Mouse (Mus musculus): ENCODE measurements around the gene Kcnk5. TPM values are rescaled to one million over a fixed set of nuclear protein-coding genes. Genes with fewer than 3 reads are reported as not detected.
A peak's percentile ranks its signal among the peaks of the same experiment; 100 is the strongest.

Kcnk5 gene
- total RNA-seq, 2 experiments from 2014 or later = 0.42 to 0.57 TPM

DNA sequence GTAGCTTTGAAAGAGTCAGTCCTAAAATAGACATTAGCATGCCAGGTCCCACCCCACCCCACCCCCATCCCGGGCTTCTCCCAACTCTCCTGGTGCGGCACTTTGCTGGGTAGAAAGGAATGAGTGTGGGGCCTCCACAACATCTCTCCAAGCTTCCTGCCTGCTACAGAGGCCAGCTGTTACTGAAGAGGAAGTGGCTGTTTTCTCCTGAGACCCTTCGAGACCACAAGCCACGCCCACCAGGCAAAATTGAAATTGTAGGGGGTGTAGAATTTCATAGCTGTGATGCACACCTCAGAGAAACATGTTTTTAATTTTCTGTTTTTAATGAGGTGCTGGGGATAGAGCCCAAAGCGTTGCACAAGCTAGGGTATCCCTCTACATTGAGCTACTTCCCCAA, 60.7 kb downstream of the Kcnk5 start:
- DNase-seq (ENCODE audit: extremely low spot score in 1 of 2, low spot score in 1 of 2) = no peak

DNA sequence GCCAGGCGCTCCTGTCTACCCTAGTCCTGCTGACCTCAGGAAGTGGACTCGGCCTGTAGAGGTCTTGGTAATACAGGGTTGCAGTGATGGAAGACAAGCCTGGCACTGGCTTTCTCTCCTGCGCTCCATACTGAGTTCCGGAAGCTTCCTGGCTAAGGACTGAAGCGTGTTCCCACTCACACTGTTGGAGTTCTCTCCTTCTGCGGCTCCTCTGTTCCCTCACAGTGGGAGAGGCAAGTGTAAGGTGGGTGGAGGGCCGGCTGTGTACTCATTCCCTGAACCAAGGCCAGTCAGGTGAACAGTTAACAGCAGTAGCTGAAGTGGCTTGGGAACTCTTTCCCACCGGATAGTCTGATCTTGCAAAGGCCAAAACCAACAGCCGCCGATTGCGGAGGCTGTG, 61.6 kb downstream of the Kcnk5 start:
- DNase-seq (ENCODE audit: extremely low spot score in 1 of 2, low spot score in 1 of 2) = no peak

DNA sequence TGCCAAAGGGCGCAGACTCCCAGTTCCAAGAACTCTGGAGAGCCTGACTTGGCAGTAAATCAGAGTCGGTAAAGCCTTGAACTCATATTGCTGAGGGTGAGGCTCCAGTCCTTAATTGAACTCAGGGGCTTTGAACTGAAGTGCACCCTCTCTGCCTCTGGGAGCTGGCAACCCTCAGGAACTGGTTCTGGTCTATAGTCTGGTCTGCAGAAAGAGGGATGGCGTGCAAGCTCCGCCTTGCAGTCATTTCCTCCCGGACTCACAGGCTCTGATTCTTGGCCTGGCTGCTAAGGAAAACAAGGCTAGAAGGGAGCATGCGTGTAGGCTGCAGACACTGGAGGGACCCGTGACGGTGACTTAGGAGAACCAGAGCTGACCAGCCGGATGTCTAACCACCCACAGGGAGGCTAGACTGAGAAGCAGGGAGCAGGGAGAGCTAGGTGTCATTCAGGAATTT, 65.4 kb downstream of the Kcnk5 start:
- no peak for DNase-seq (ENCODE audit: extremely low spot score in 1 of 2, low spot score in 1 of 2)

DNA sequence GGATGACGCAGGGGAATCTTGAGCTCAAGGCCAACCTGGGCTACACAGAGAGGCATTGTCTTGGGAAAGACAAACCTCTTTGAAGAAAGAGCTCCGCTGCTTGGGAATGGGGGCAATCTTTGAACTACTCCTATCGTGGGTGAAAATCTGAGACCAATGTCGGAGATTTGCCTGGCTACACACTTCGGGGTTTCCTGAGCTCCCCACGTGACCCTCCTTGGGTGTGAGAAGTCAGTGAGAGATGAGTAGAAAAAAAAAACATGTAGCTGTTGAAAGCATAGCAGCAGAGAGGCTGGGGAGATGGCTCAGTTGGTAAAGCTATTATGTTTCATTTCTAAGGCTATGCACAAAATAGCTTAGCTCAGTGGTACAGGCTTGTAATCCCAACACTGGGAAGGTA, 66.7 kb downstream of the Kcnk5 start:
- no peak for DNase-seq (ENCODE audit: extremely low spot score in 1 of 2, low spot score in 1 of 2)

DNA sequence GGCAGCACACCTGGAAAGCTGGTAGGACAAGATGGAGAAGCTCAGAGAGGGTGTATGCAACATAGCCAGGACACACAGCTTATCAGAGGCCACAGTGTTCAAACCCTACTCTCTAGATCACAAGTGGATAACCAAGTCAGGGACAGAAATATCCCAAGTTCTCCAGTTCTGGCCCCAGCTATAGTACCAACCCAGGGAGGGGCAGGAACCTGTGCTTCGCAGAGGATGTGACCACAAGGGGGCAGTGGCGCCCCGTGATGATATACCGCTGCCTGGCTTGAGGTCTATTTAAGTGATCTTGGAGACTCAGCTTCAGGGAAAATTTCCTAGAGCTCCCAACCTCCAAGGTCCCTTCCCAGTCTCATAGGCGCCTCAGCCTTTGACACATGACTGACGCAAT, 67.6 kb downstream of the Kcnk5 start:
- DNase-seq (ENCODE audit: extremely low spot score in 1 of 2, low spot score in 1 of 2) = peak; percentile 86 to 97

GRCm38 (mm10) chr14:20113189-20113961, 68.2 kb downstream of the Kcnk5 start:
- no peak for DNase-seq (ENCODE audit: extremely low spot score in 1 of 2, low spot score in 1 of 2)

DNA sequence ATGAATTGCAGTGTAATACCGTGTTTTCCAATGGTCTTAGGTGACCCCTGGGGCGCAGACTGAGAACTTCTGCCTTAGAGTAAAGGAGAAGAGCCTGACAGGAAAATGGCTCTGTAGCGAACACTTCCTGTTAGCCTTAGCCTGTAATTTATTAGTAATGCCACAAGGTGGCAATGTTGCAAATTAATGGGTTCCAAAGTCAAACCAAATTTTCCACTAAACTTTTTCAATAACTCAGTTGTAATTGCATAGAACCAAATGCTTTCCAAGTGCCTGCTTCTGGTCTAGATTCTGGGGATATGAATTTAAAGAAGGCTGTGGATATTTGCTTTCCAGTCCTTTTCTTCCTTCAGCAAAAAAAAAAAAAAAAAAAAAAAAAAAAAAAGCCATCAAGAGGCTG, 69.4 kb downstream of the Kcnk5 start:
- no peak for DNase-seq (ENCODE audit: extremely low spot score in 1 of 2, low spot score in 1 of 2)

GRCm38 (mm10) chr14:20110945-20111344, 70.7 kb downstream of the Kcnk5 start:
- DNase-seq (ENCODE audit: extremely low spot score in 1 of 2, low spot score in 1 of 2) = no peak

GRCm38 (mm10) chr14:20106271-20106670, 75.3 kb downstream of the Kcnk5 start:
- no peak for DNase-seq (ENCODE audit: extremely low spot score in 1 of 2, low spot score in 1 of 2)

DNA sequence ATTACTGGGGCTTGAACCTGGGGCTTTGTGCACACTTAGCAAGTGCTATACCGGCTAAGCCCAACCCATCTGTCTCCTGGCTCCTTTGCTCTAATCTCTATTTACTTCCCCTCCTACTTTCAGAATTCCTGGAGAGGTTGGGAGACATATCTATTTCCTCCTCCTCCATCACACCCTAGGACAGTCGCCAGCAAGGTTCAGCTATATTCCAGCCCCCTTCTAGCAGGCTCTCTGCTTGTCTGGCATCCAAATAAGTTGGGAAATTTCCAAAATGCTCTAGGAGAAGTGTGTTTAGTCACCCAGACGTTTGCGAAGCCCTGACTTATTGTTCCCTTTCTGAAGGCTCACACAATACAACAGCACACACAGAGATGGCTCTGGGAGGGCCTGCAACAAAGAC, 78.4 kb downstream of the Kcnk5 start:
- DNase-seq (ENCODE audit: extremely low spot score in 1 of 2, low spot score in 1 of 2) = no peak

GRCm38 (mm10) chr14:20098061-20098460, 83.5 kb downstream of the Kcnk5 start:
- DNase-seq (ENCODE audit: extremely low spot score in 1 of 2, low spot score in 1 of 2) = no peak

GRCm38 (mm10) chr14:20094942-20095341, 86.7 kb downstream of the Kcnk5 start:
- DNase-seq (ENCODE audit: extremely low spot score in 1 of 2, low spot score in 1 of 2) = no peak

GRCm38 (mm10) chr14:20093493-20093892, 88.1 kb downstream of the Kcnk5 start:
- DNase-seq (ENCODE audit: extremely low spot score in 1 of 2, low spot score in 1 of 2) = no peak

Other genes starting within 250 kb of the Kcnk5 start
- 100 to 1,000 TPM; 311 to 324 TPM for gene Gng2, start 204.2 kb downstream of the Kcnk5 start, total RNA-seq (2021)
- 1 to 10 TPM; 5.5 to 6.0 TPM for gene Saysd1, start 43.3 kb downstream of the Kcnk5 start, total RNA-seq (2021)
- gene Kcnk16, start 87.4 kb upstream of the Kcnk5 start, total RNA-seq (2021) = not detected
- gene Nudt13, start 112.9 kb upstream of the Kcnk5 start, total RNA-seq (2021) = 10 to 100 TPM; 21.9 to 25.1 TPM
- 10 to 100 TPM; 31.1 to 34.4 TPM for gene Ecd, start 166.3 kb upstream of the Kcnk5 start, total RNA-seq (2021)
- gene Fam149b, start 166.4 kb upstream of the Kcnk5 start, total RNA-seq (2021) = 10 to 100 TPM; 42.4 to 51.7 TPM
- gene Dnajc9, start 207.1 kb upstream of the Kcnk5 start, total RNA-seq (2021) = 10 to 100 TPM; 25.2 to 27.4 TPM
- gene Mrps16, start 211.8 kb upstream of the Kcnk5 start, total RNA-seq (2021) = 10 to 100 TPM; 34.0 to 36.4 TPM